Mouse (Mus musculus) lung, postnatal 0 days (tissue): ENCODE data around the gene Dgki. TPM values are rescaled to one million over a fixed set of nuclear protein-coding genes. Genes with fewer than 3 reads are reported as not detected.
A peak's percentile ranks its signal among the peaks of the same experiment; 100 is the strongest.

Experiments
- ATAC-seq: fragments of 200-750 bp; cut with Nextera tagmentation; 2 replicates; pipeline ENCODE4 v1.8.0; 2017; ENCODE audit warnings: moderate library complexity
- DNase-seq: peaks from one replicate; pipeline ENCODE4 v3.0.0-alpha.2; 2016; ENCODE audit warnings: low spot score
- H3K27ac ChIP-seq: fragments of 300-500 bp; sonication (generic); 2 replicates; pipeline ENCODE4 v1.5.1; 2014; ENCODE audit warnings: antibody characterized with exemption, mild to moderate bottlenecking, low read length, mixed read lengths
- H3K27me3 ChIP-seq: fragments of 300-500 bp; sonication (generic); replicated peaks from 2 replicates; pipeline ENCODE4 v1.6.1; 2014; ENCODE audit warnings: low read length, mixed read lengths; ENCODE audit not compliant: insufficient read depth
- H3K36me3 ChIP-seq: fragments of 300-500 bp; sonication (generic); 2 replicates; pipeline ENCODE4 v1.6.1; 2014; ENCODE audit warnings: low read length, mixed read lengths; ENCODE audit not compliant: insufficient read depth
- H3K4me1 ChIP-seq: fragments of 300-500 bp; sonication (generic); 2 replicates; pipeline ENCODE4 v1.6.1; 2014; ENCODE audit warnings: antibody characterized with exemption, low read depth, low read length, mixed read lengths; ENCODE audit not compliant: insufficient read depth
- H3K4me2 ChIP-seq: fragments of 300-500 bp; sonication (generic); replicated peaks from 2 replicates; pipeline ENCODE4 v1.6.1; 2014; ENCODE audit warnings: low read depth, mild to moderate bottlenecking, low read length, moderate library complexity, mixed read lengths
- H3K4me3 ChIP-seq: fragments of 300-500 bp; sonication (generic); 2 replicates; pipeline ENCODE4 v1.5.1; 2014; ENCODE audit warnings: low read depth, low read length
- H3K9ac ChIP-seq: fragments of 300-500 bp; sonication (generic); replicated peaks from 2 replicates; pipeline ENCODE4 v1.6.1; 2014; ENCODE audit warnings: low read depth, mild to moderate bottlenecking
- H3K9me3 ChIP-seq: fragments of 300-500 bp; sonication (generic); 2 replicates; pipeline ENCODE4 v1.6.1; 2016; ENCODE audit warnings: low read length, mixed read lengths
- CTCF ChIP-seq: IDR thresholded peaks from 2 replicates; pipeline ENCODE4 v1.5.1; 2016; ENCODE audit warnings: antibody characterized with exemption, mild to moderate bottlenecking
- EP300 ChIP-seq: IDR thresholded peaks from 2 replicates; pipeline ENCODE4 v1.6.1; 2016; ENCODE audit warnings: antibody characterized with exemption, mild to moderate bottlenecking, control low read depth
- WGBS: fragments of 180-500 bp; shearing (Covaris S2); extraction: QIAGEN DNeasy Blood & Tissue Kit; methylation state at CpG from one replicate; pipeline ENCODE4 v1.1.7; 2014; 5-methylcytosine and 5-hydroxymethylcytosine counted together
- polyA plus RNA-seq: library from polyadenylated mRNA; unstranded; fragments of >200 nt; fragmentation: Nextera tagmentation; extraction: Ambion mirVana; gene quantifications from 2 replicates; pipeline ENCODE4 v1.2.1, GENCODE M21; 2015

The Dgki gene
- polyA plus RNA-seq, 1 experiment from 2014 or later: 0.45 TPM

DNA sequence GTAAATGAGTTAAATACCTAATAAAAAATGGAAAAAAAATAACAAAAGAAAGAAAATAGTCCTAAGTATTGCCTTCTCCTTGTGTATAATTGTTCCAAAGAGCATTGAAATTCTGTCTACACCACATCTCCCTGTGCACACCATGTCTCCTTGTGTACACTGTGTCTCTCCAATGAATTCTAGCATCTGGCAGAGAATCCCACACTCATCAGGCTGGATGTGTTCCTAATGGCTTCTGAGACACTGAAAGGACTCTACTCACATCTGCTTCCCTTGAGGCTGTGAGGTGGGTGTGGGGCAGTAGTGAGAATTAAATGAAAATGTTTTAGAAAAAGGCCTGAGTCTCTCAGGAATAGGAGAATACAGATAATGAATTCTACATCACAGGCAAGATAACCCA is 283.9 kb downstream of the Dgki start:
- Histone ChIP-seq H3K4me2 (no peak overlapping the region), H3K9me3 (no peaks in the 10 kb centered on the region), H3K9ac (no peak overlapping the region), H3K36me3 (no peaks in the 10 kb centered on the region), H3K27ac (no peak overlapping the region), H3K27me3 (no peaks in the 10 kb centered on the region), H3K4me1 (no peaks in the 10 kb centered on the region), H3K4me3 (no peak overlapping the region)
- DNase-seq (no peak), ATAC-seq (no peak)
- no peak for TF ChIP-seq CTCF
- TF ChIP-seq EP300: no peak

- no peak for ATAC-seq
- H3K4me3 ChIP-seq: no peak overlapping the region
- no peak overlapping the region for H3K9ac ChIP-seq
- no peak overlapping the region for H3K4me2 ChIP-seq
- no peaks in the 10 kb centered on the region for H3K27me3 ChIP-seq
- no peaks in the 10 kb centered on the region for H3K4me1 ChIP-seq
- no peak overlapping the region for H3K27ac ChIP-seq
- 78% methylated on average over 2 of the region's 2 CpGs for WGBS
- no peak for DNase-seq
- TF ChIP-seq CTCF (peak; percentile 45), EP300 (no peak)
- H3K36me3 ChIP-seq: no peaks in the 10 kb centered on the region
- H3K9me3 ChIP-seq: no peaks in the 10 kb centered on the region
Measured at GRCm38 (mm10) chr6:37011597-37011996, 288.4 kb downstream of the Dgki start.

DNA sequence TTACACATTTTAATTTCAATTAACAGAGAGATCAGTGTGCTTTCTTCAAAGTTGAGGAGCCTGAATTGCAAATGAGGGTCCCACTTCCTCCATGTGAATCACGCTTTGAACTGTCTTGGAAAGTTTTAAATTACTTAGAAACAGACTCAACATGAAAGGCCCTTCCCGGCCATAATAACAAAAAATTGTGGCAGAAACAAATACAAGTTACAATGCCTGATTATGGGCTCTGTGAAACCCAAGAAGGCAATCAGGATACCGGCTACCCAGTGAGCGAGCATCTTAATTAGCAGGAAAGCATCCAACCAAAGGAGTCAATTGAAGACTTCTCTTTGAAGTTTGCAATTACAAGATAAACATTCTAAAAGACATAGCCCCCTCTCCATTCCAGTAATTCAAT is 292.4 kb downstream of the Dgki start:
- no peak overlapping the region for H3K4me2 ChIP-seq
- no peaks in the 10 kb centered on the region for H3K36me3 ChIP-seq
- no peak overlapping the region for H3K27ac ChIP-seq
- no peak for DNase-seq
- no peaks in the 10 kb centered on the region for H3K27me3 ChIP-seq
- H3K4me1 ChIP-seq: no peaks in the 10 kb centered on the region
- WGBS: 56% methylated on average over 4 of the region's 4 CpGs
- no peak overlapping the region for H3K4me3 ChIP-seq
- H3K9me3 ChIP-seq: no peaks in the 10 kb centered on the region
- ATAC-seq: no peak
- TF ChIP-seq CTCF (no peak), EP300 (no peak)
- H3K9ac ChIP-seq: no peak overlapping the region

- DNase-seq (no peak), ATAC-seq (no peak)
- TF ChIP-seq CTCF: no peak
- no peak for TF ChIP-seq EP300
Measured at GRCm38 (mm10) chr6:37004914-37005313, 295.1 kb downstream of the Dgki start.

DNA sequence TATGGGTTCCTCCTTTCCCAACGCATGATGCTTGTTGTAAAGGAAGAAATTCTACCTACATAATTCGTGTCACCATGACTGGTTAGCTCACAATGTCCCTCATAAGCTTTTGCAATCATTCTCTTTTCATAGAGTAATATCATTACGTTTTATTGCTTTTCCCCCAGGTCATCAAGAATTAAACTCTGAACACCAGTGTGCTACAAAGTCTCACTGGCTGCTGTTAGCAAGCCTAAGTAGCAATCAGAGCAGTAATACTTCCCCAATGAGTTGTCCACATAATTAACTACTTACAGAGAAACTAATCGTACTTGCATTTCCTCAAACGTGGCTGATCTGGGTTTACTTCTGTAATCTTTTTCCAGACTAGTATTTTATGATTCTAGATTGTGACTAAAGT is 296.7 kb downstream of the Dgki start:
- no peak overlapping the region for H3K27ac ChIP-seq
- TF ChIP-seq CTCF (no peak), EP300 (no peak)
- H3K4me1 ChIP-seq: no peaks in the 10 kb centered on the region
- no peak for ATAC-seq
- no peak for DNase-seq
- no peaks in the 10 kb centered on the region for H3K9me3 ChIP-seq
- H3K36me3 ChIP-seq: no peaks in the 10 kb centered on the region
- H3K4me3 ChIP-seq: no peak overlapping the region
- H3K9ac ChIP-seq: no peak overlapping the region
- 71% methylated on average over 5 of the region's 5 CpGs for WGBS
- no peak overlapping the region for H3K4me2 ChIP-seq
- no peaks in the 10 kb centered on the region for H3K27me3 ChIP-seq

More at GRCm38 (mm10) chr6:37004914-37005313, 295.1 kb downstream of the Dgki start:
- H3K9ac ChIP-seq: no peak overlapping the region
- no peaks in the 10 kb centered on the region for H3K36me3 ChIP-seq
- no peak overlapping the region for H3K4me3 ChIP-seq
- no peak overlapping the region for H3K27ac ChIP-seq
- no peaks in the 10 kb centered on the region for H3K9me3 ChIP-seq
- no peaks in the 10 kb centered on the region for H3K27me3 ChIP-seq
- 87% methylated on average over 3 of the region's 3 CpGs for WGBS
- no peak overlapping the region for H3K4me2 ChIP-seq
- no peaks in the 10 kb centered on the region for H3K4me1 ChIP-seq

- H3K9me3 ChIP-seq: no peaks in the 10 kb centered on the region
- H3K27ac ChIP-seq: no peak overlapping the region
- ATAC-seq (no peak), DNase-seq (no peak)
- no peaks in the 10 kb centered on the region for H3K27me3 ChIP-seq
- TF ChIP-seq CTCF (no peak), EP300 (no peak)
- no peak overlapping the region for H3K9ac ChIP-seq
- no peak overlapping the region for H3K4me2 ChIP-seq
- WGBS: 65% methylated on average over 10 of the region's 10 CpGs
- H3K4me3 ChIP-seq: no peak overlapping the region
- no peaks in the 10 kb centered on the region for H3K36me3 ChIP-seq
- no peaks in the 10 kb centered on the region for H3K4me1 ChIP-seq
Measured at GRCm38 (mm10) chr6:36998942-36999341, 301.0 kb downstream of the Dgki start.

- no peak overlapping the region for H3K4me3 ChIP-seq
- DNase-seq (no peak), ATAC-seq (no peak)
- no peaks in the 10 kb centered on the region for H3K4me1 ChIP-seq
- no peak overlapping the region for H3K4me2 ChIP-seq
- no peaks in the 10 kb centered on the region for H3K36me3 ChIP-seq
- H3K27ac ChIP-seq: no peak overlapping the region
- no peaks in the 10 kb centered on the region for H3K9me3 ChIP-seq
- TF ChIP-seq EP300 (no peak), CTCF (no peak)
- no peaks in the 10 kb centered on the region for H3K27me3 ChIP-seq
- no peak overlapping the region for H3K9ac ChIP-seq
- 89% methylated on average over 5 of the region's 5 CpGs for WGBS
Measured at GRCm38 (mm10) chr6:36994329-36994728, 305.7 kb downstream of the Dgki start.
